ENCODE assay signal across 25 mouse cellular contexts in genomic region chr4:83122668-83123005, GRCm38 (mm10).
DNase-seq lines count a peak whose midpoint lies in the region; ATAC-seq and TF ChIP-seq lines count a peak whose summit lies in the region.
"Had no signal": no experiment of that assay in that cellular context is flagged by ENCODE, and none has a peak within 500 bp of the region (broad histone marks: within the 10 kb centered on the region; RNA-seq: fewer than 3 reads in every experiment).

No protein-coding gene starts in this region.

- ATAC-seq in lung, postnatal 0 days, result no peak
- peak; percentile 67; the same call in 1 of the 2 replicates for ATAC-seq in embryonic facial prominence, embryonic 14.5 days (ENCODE audit: low read depth)
- 0 out of 2 replicates have a peak, but pooled peaks have one; percentile 40 for ATAC-seq in limb, embryonic 15.5 days (ENCODE audit: insufficient number of reproducible peaks, low FRiP score, low TSS enrichment, low read depth)
- no peak for ATAC-seq in midbrain, embryonic 14.5 days (ENCODE audit: low FRiP score, low TSS enrichment)
- ATAC-seq: forebrain, embryonic 16.5 days; intestine, postnatal 0 days; midbrain, embryonic 13.5 days had no signal

- no peaks in the 10 kb centered on the region for H3K36me3 ChIP-seq in lung, postnatal 0 days (ENCODE audit: insufficient read depth, low read length)
- H3K36me3 ChIP-seq in embryonic facial prominence, embryonic 14.5 days (ENCODE audit: control insufficient read depth, insufficient read depth, low read length), result no peaks in the 10 kb centered on the region
- no peaks in the 10 kb centered on the region for H3K36me3 ChIP-seq in limb, embryonic 15.5 days
- no peaks in the 10 kb centered on the region for H3K36me3 ChIP-seq in midbrain, embryonic 14.5 days (ENCODE audit: control insufficient read depth, insufficient read depth, low read length)
- H3K36me3 ChIP-seq: limb, embryonic 13.5 days; liver, embryonic 13.5 days; midbrain, embryonic 13.5 days; stomach, embryonic 15.5 days had no signal

- H3K4me2 ChIP-seq in lung, postnatal 0 days (replicated peaks; ENCODE audit: low read depth, low read length), result no peak overlapping the region
- no peak overlapping the region for H3K4me2 ChIP-seq in embryonic facial prominence, embryonic 14.5 days (ENCODE audit: low read depth, low read length)
- no peak overlapping the region for H3K4me2 ChIP-seq in limb, embryonic 15.5 days
- H3K4me2 ChIP-seq in midbrain, embryonic 14.5 days (ENCODE audit: low read length), result no peak overlapping the region
- H3K4me2 ChIP-seq: heart, embryonic 11.5 days; hindbrain, embryonic 14.5 days; limb, embryonic 13.5 days; liver, embryonic 13.5 days; midbrain, embryonic 13.5 days; stomach, embryonic 15.5 days had no signal

- no peak for TF ChIP-seq EP300 in lung, postnatal 0 days (IDR thresholded peaks at IDR 0.05)

- no peaks in the 10 kb centered on the region for H3K9me3 ChIP-seq in lung, postnatal 0 days (ENCODE audit: low read length)
- no peaks in the 10 kb centered on the region for H3K9me3 ChIP-seq in embryonic facial prominence, embryonic 14.5 days (ENCODE audit: control insufficient read depth, low read length)
- no peaks in the 10 kb centered on the region for H3K9me3 ChIP-seq in limb, embryonic 15.5 days
- H3K9me3 ChIP-seq in midbrain, embryonic 14.5 days (ENCODE audit: control insufficient read depth, low read length), result no peaks in the 10 kb centered on the region
- H3K9me3 ChIP-seq: limb, embryonic 13.5 days; liver, embryonic 13.5 days; midbrain, embryonic 13.5 days; stomach, embryonic 15.5 days had no signal

- DNase-seq in lung, postnatal 0 days (ENCODE audit: low spot score), result peak; percentile 4
- DNase-seq in lung, postnatal 14 days, result no peak
- DNase-seq in embryonic facial prominence, embryonic 14.5 days (ENCODE audit: low spot score), result peak; percentile 83
- DNase-seq in gastrocnemius, postnatal 14 days, result no peak
- DNase-seq in midbrain, embryonic 14.5 days, result no peak
- DNase-seq in right cerebral cortex, postnatal 36 days (ENCODE audit: low spot score in 2 of 2), result no peak
- DNase-seq: adrenal gland, postnatal 36 days; B cell, adult 2 months; cerebellum, adult 18-20 months; cerebellum, postnatal 36 days; kidney, postnatal 14 days; liver, embryonic 13.5 days; lung, adult 2 months; lung, postnatal 4 days; thymus, adult 18-20 months; thymus, postnatal 25 days had no signal

- no peaks in the 10 kb centered on the region for H3K4me1 ChIP-seq in lung, postnatal 0 days (ENCODE audit: insufficient read depth, low read depth, low read length)
- H3K4me1 ChIP-seq in embryonic facial prominence, embryonic 14.5 days (ENCODE audit: control insufficient read depth, insufficient read depth, low read length), result peaks cover 5% of the 10 kb centered on the region
- H3K4me1 ChIP-seq in limb, embryonic 15.5 days, result peaks cover 3% of the 10 kb centered on the region; the same call in 1 of the 2 replicates
- H3K4me1 ChIP-seq in midbrain, embryonic 14.5 days (ENCODE audit: control insufficient read depth, insufficient read depth, low read length), result no peaks in the 10 kb centered on the region
- H3K4me1 ChIP-seq: limb, embryonic 13.5 days; liver, embryonic 13.5 days; midbrain, embryonic 13.5 days; stomach, embryonic 15.5 days had no signal

- 64% methylated on average over 8 of the region's 8 CpGs for WGBS in lung, postnatal 0 days
- WGBS in embryonic facial prominence, embryonic 14.5 days, result 37% methylated on average over 8 of the region's 8 CpGs
- 38% methylated on average over 8 of the region's 8 CpGs for WGBS in limb, embryonic 15.5 days
- 91% methylated on average over 8 of the region's 8 CpGs for WGBS in midbrain, embryonic 14.5 days

- intact Hi-C loops in gastrocnemius, postnatal 14 days (cut with DNase I; ENCODE audit: low total_unique reads), result no loop called here

- H3K27ac ChIP-seq in lung, postnatal 0 days (ENCODE audit: low read length), result no peak overlapping the region
- H3K27ac ChIP-seq in embryonic facial prominence, embryonic 14.5 days (replicated peaks; ENCODE audit: low read depth, low read length), result peak overlapping the region; percentile 61
- H3K27ac ChIP-seq in limb, embryonic 15.5 days, result peak overlapping the region; percentile 47; the same call in 1 of the 2 replicates
- H3K27ac ChIP-seq in midbrain, embryonic 14.5 days (replicated peaks; ENCODE audit: low read depth, low read length), result no peak overlapping the region
- H3K27ac ChIP-seq: hindbrain, embryonic 14.5 days; limb, embryonic 13.5 days; liver, embryonic 13.5 days; midbrain, embryonic 13.5 days; stomach, embryonic 15.5 days had no signal

- no peaks in the 10 kb centered on the region for H3K27me3 ChIP-seq in lung, postnatal 0 days (replicated peaks; ENCODE audit: insufficient read depth, low read length)
- H3K27me3 ChIP-seq in embryonic facial prominence, embryonic 14.5 days (replicated peaks; ENCODE audit: control insufficient read depth, insufficient read depth, low read length), result no peaks in the 10 kb centered on the region
- no peaks in the 10 kb centered on the region for H3K27me3 ChIP-seq in limb, embryonic 15.5 days
- no peaks in the 10 kb centered on the region for H3K27me3 ChIP-seq in midbrain, embryonic 14.5 days (ENCODE audit: control insufficient read depth, insufficient read depth, low read length)
- H3K27me3 ChIP-seq: limb, embryonic 13.5 days; liver, embryonic 13.5 days; midbrain, embryonic 13.5 days; stomach, embryonic 15.5 days had no signal

- H3K4me3 ChIP-seq in lung, postnatal 0 days (ENCODE audit: low read depth, low read length), result no peak overlapping the region
- no peak overlapping the region for H3K4me3 ChIP-seq in embryonic facial prominence, embryonic 14.5 days (ENCODE audit: low read depth, low read length)
- H3K4me3 ChIP-seq in limb, embryonic 15.5 days, result no peak overlapping the region
- H3K4me3 ChIP-seq in midbrain, embryonic 14.5 days (replicated peaks; ENCODE audit: low read depth, low read length), result no peak overlapping the region
- H3K4me3 ChIP-seq: erythroblast, embryonic 14.5 days; limb, embryonic 13.5 days; liver, embryonic 13.5 days; midbrain, embryonic 13.5 days; stomach, embryonic 15.5 days had no signal

- TF ChIP-seq CTCF in lung, postnatal 0 days (IDR thresholded peaks at IDR 0.05), result no peak

- H3K9ac ChIP-seq in lung, postnatal 0 days (replicated peaks; ENCODE audit: low read depth), result no peak overlapping the region
- H3K9ac ChIP-seq in embryonic facial prominence, embryonic 14.5 days (ENCODE audit: low read depth, low read length), result no peak overlapping the region
- no peak overlapping the region for H3K9ac ChIP-seq in limb, embryonic 15.5 days
- no peak overlapping the region for H3K9ac ChIP-seq in midbrain, embryonic 14.5 days (replicated peaks; ENCODE audit: low read length)
- H3K9ac ChIP-seq: hindbrain, embryonic 14.5 days; limb, embryonic 13.5 days; liver, embryonic 13.5 days; midbrain, embryonic 13.5 days; stomach, embryonic 15.5 days had no signal

Comparison
In these comparisons a context has a peak if more than half of its experiments do, and no peak if none do; other contexts are left out.
1. DNase-seq: peak in lung, postnatal 0 days (single experiment) and embryonic facial prominence, embryonic 14.5 days (single experiment); none in lung, postnatal 14 days (single experiment), gastrocnemius, postnatal 14 days (single experiment), midbrain, embryonic 14.5 days (single experiment) and right cerebral cortex, postnatal 36 days (0 of 2).
2. ATAC-seq: peak in embryonic facial prominence, embryonic 14.5 days (single experiment) and limb, embryonic 15.5 days (single experiment); none in lung, postnatal 0 days (single experiment) and midbrain, embryonic 14.5 days (single experiment).
3. H3K27ac ChIP-seq: peak in embryonic facial prominence, embryonic 14.5 days (single experiment) and limb, embryonic 15.5 days (single experiment); none in lung, postnatal 0 days (single experiment) and midbrain, embryonic 14.5 days (single experiment).